Mouse (Mus musculus) limb, embryonic 11.5 days (tissue): ENCODE measurements around the gene Hivep2. TPM values are rescaled to one million over a fixed set of nuclear protein-coding genes. Genes with fewer than 3 reads are reported as not detected.

Source experiments
- ATAC-seq: fragments of 200-750 bp; cut with Nextera tagmentation; 2 replicates; pipeline ENCODE4 v1.8.0; 2017; ENCODE audit warnings: low read depth; ENCODE audit not compliant: insufficient number of reproducible peaks, low FRiP score, low TSS enrichment
- DNase-seq: peaks from one replicate; pipeline ENCODE4 v3.0.0-alpha.2; 2015; ENCODE audit warnings: low spot score
- H3K27ac ChIP-seq: fragments of 300-500 bp; sonication (generic); replicated peaks from 2 replicates; pipeline ENCODE4 v1.5.1; 2014; ENCODE audit warnings: low read depth, mild to moderate bottlenecking, low read length
- H3K27me3 ChIP-seq: fragments of 300-500 bp; sonication (generic); 2 replicates; pipeline ENCODE4 v1.6.1; 2014; ENCODE audit warnings: mild to moderate bottlenecking, low read length, mixed read lengths; ENCODE audit not compliant: control insufficient read depth, insufficient read depth
- H3K36me3 ChIP-seq: fragments of 300-500 bp; sonication (generic); 2 replicates; pipeline ENCODE4 v1.6.1; 2014; ENCODE audit warnings: mild to moderate bottlenecking, low read length, moderate library complexity, mixed read lengths; ENCODE audit not compliant: control insufficient read depth, insufficient read depth
- H3K4me1 ChIP-seq: fragments of 300-500 bp; sonication (generic); 2 replicates; pipeline ENCODE4 v1.6.1; 2014; ENCODE audit warnings: low read length, mixed read lengths; ENCODE audit not compliant: control insufficient read depth, insufficient read depth
- H3K4me2 ChIP-seq: fragments of 300-500 bp; sonication (generic); 2 replicates; pipeline ENCODE4 v1.6.1; 2014; ENCODE audit warnings: low read depth, mild to moderate bottlenecking, moderate library complexity; ENCODE audit not compliant: severe bottlenecking
- H3K4me3 ChIP-seq: fragments of 300-500 bp; sonication (generic); 2 replicates; pipeline ENCODE4 v1.5.1; 2014; ENCODE audit warnings: low read depth, low read length
- H3K9ac ChIP-seq: fragments of 300-500 bp; sonication (generic); 2 replicates; pipeline ENCODE4 v1.6.1; 2014; ENCODE audit warnings: mild to moderate bottlenecking, low read length
- H3K9me3 ChIP-seq: fragments of 300-500 bp; sonication (generic); 2 replicates; pipeline ENCODE4 v1.6.1; 2016; ENCODE audit warnings: low read length; ENCODE audit not compliant: control insufficient read depth
- WGBS: fragments of 180-500 bp; shearing (Covaris S2); extraction: QIAGEN DNeasy Blood & Tissue Kit; methylation state at CpG from one replicate; pipeline ENCODE4 v1.1.7; 2014; 5-methylcytosine and 5-hydroxymethylcytosine counted together
- polyA plus RNA-seq: library from polyadenylated mRNA; unstranded; fragments of >200 nt; fragmentation: Nextera tagmentation; extraction: Ambion mirVana; gene quantifications from 2 replicates; pipeline ENCODE4 v1.2.1, GENCODE M21; 2014

Gene Hivep2
- polyA plus RNA-seq, 1 experiment from 2014 or later = 1.7 TPM

DNA sequence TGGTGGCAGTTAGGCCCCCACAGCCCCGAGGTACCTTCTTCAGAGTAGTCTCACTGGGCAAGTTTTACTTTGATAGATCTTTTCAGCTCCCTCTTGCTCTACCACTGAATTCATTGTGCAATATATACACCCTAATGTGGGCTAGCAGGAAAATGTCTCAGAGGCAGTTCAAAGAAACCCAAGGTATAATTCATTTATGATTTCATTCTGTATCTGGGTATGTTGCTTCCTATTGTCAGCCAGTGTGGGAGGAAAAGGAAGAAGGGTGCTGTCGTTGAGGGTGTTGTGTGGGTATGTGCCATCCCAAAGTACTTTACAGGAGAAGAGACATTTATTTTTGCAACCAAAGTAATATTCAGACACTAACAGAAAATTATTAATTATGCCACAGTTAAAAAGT, 92.9 kb downstream of the Hivep2 start:
- Histone ChIP-seq H3K9me3 (no peaks in the 10 kb centered on the region), H3K27me3 (no peaks in the 10 kb centered on the region), H3K4me3 (no peak overlapping the region), H3K4me2 (no peak overlapping the region), H3K36me3 (no peaks in the 10 kb centered on the region), H3K27ac (no peak overlapping the region), H3K4me1 (no peaks in the 10 kb centered on the region), H3K9ac (no peak overlapping the region)
- DNase-seq = no peak
- 80% methylated on average over 2 of the region's 2 CpGs for WGBS
- no peak for ATAC-seq

GRCm38 (mm10) chr10:14059581-14059980, 93.7 kb downstream of the Hivep2 start:
- WGBS = 90% methylated on average over 2 of the region's 2 CpGs
- no peak for DNase-seq
- no peaks in the 10 kb centered on the region for H3K9me3 ChIP-seq
- H3K27ac ChIP-seq = no peak overlapping the region
- H3K9ac ChIP-seq = no peak overlapping the region
- no peaks in the 10 kb centered on the region for H3K27me3 ChIP-seq
- H3K4me1 ChIP-seq = no peaks in the 10 kb centered on the region
- H3K36me3 ChIP-seq = no peaks in the 10 kb centered on the region
- ATAC-seq = no peak
- no peak overlapping the region for H3K4me3 ChIP-seq
- H3K4me2 ChIP-seq = no peak overlapping the region

- Histone ChIP-seq H3K4me1 (no peaks in the 10 kb centered on the region), H3K4me2 (no peak overlapping the region), H3K9me3 (no peaks in the 10 kb centered on the region), H3K4me3 (no peak overlapping the region), H3K27ac (no peak overlapping the region), H3K9ac (no peak overlapping the region), H3K36me3 (no peaks in the 10 kb centered on the region), H3K27me3 (no peaks in the 10 kb centered on the region)
- 86% methylated on average over 2 of the region's 2 CpGs for WGBS
- ATAC-seq = no peak
- no peak for DNase-seq
These were observed 94.4 kb downstream of the Hivep2 start for GRCm38 (mm10) chr10:14060302-14060701.

GRCm38 (mm10) chr10:14063226-14063625, 97.4 kb downstream of the Hivep2 start:
- Histone ChIP-seq H3K4me2 (no peak overlapping the region), H3K4me3 (no peak overlapping the region), H3K36me3 (no peaks in the 10 kb centered on the region), H3K4me1 (no peaks in the 10 kb centered on the region), H3K9ac (no peak overlapping the region), H3K9me3 (no peaks in the 10 kb centered on the region), H3K27ac (no peak overlapping the region), H3K27me3 (no peaks in the 10 kb centered on the region)
- no peak for DNase-seq
- WGBS = 81% methylated on average over 4 of the region's 4 CpGs
- no peak for ATAC-seq

GRCm38 (mm10) chr10:14064759-14065395, 99.0 kb downstream of the Hivep2 start:
- Histone ChIP-seq H3K36me3 (no peaks in the 10 kb centered on the region), H3K27ac (no peak overlapping the region), H3K4me1 (no peaks in the 10 kb centered on the region), H3K4me2 (no peak overlapping the region), H3K9ac (no peak overlapping the region), H3K27me3 (no peaks in the 10 kb centered on the region), H3K9me3 (no peaks in the 10 kb centered on the region), H3K4me3 (no peak overlapping the region)
- WGBS = 86% methylated on average over 15 of the region's 15 CpGs
- DNase-seq (no peak), ATAC-seq (no peak)

DNA sequence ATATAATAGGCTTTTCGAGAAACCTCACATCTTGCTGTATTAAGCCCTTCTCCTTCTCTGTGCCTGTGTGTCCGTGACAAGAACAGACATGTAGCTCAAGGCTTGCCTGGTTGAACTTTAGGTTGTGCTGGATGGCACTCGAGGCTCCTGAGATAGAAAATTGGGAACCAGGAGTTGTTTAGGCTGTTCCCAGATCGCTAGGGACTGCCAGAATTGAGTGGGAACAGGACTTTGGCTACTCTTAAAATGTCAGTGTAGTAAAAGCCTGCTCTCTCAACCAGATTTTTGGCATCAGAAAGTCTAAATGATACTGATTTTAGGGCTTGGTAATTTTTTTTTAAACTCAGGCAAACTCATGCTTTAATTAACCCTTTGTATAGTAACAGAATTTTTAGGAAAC, 101.9 kb downstream of the Hivep2 start:
- no peak for DNase-seq
- Histone ChIP-seq H3K4me1 (no peaks in the 10 kb centered on the region), H3K9me3 (no peaks in the 10 kb centered on the region), H3K27ac (no peak overlapping the region), H3K4me3 (no peak overlapping the region), H3K9ac (no peak overlapping the region), H3K4me2 (no peak overlapping the region), H3K27me3 (no peaks in the 10 kb centered on the region), H3K36me3 (no peaks in the 10 kb centered on the region)
- no peak for ATAC-seq
- 78% methylated on average over 4 of the region's 4 CpGs for WGBS

- no peak overlapping the region for H3K9ac ChIP-seq
- no peaks in the 10 kb centered on the region for H3K9me3 ChIP-seq
- H3K27ac ChIP-seq = no peak overlapping the region
- 90% methylated on average over 5 of the region's 5 CpGs for WGBS
- no peaks in the 10 kb centered on the region for H3K27me3 ChIP-seq
- no peaks in the 10 kb centered on the region for H3K36me3 ChIP-seq
- no peak overlapping the region for H3K4me2 ChIP-seq
- ATAC-seq (no peak), DNase-seq (no peak)
- H3K4me3 ChIP-seq = no peak overlapping the region
- no peaks in the 10 kb centered on the region for H3K4me1 ChIP-seq
These were observed 104.7 kb downstream of the Hivep2 start for GRCm38 (mm10) chr10:14070498-14071079.

DNA sequence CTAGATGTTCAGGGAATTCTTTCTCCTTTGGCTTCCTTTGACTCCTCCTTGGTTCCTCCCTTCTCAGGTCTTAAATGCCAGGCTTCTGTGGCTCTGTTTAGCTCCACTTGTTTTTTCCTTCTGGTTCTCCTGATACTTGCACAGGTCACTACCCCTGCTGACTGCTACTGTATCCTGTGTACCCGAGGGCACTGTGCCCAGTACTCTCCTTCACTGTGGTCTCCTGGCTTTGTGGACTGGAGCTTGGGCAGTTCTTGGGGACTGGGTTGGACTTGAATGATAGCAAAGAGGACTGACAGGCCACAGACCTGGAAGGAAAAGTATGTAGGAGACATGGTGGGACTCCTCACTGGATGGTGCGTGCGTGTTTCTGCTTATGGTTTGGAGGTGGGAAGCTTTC, 106.6 kb downstream of the Hivep2 start:
- no peak overlapping the region for H3K4me2 ChIP-seq
- H3K9ac ChIP-seq = no peak overlapping the region
- 89% methylated on average over 3 of the region's 3 CpGs for WGBS
- no peak overlapping the region for H3K4me3 ChIP-seq
- no peaks in the 10 kb centered on the region for H3K9me3 ChIP-seq
- H3K36me3 ChIP-seq = no peaks in the 10 kb centered on the region
- ATAC-seq = no peak
- H3K4me1 ChIP-seq = no peaks in the 10 kb centered on the region
- DNase-seq = no peak
- no peak overlapping the region for H3K27ac ChIP-seq
- H3K27me3 ChIP-seq = no peaks in the 10 kb centered on the region

GRCm38 (mm10) chr10:14075767-14076166, 109.9 kb downstream of the Hivep2 start:
- H3K4me3 ChIP-seq = no peak overlapping the region
- 88% methylated on average over 5 of the region's 5 CpGs for WGBS
- no peak overlapping the region for H3K4me2 ChIP-seq
- no peak overlapping the region for H3K9ac ChIP-seq
- DNase-seq = no peak
- H3K36me3 ChIP-seq = no peaks in the 10 kb centered on the region
- H3K27ac ChIP-seq = no peak overlapping the region
- no peaks in the 10 kb centered on the region for H3K27me3 ChIP-seq
- ATAC-seq = no peak
- H3K9me3 ChIP-seq = no peaks in the 10 kb centered on the region
- no peaks in the 10 kb centered on the region for H3K4me1 ChIP-seq
